Mouse (Mus musculus) liver, adult 2 months (tissue): Measurements from ENCODE around the gene Fcrlb. TPM values are rescaled to one million over a fixed set of nuclear protein-coding genes. Genes with fewer than 3 reads are reported as not detected.

Experiments used
- DNase-seq: peaks from one replicate; pipeline ENCODE4 v3.0.0-alpha.2; 2011; ENCODE audit warnings: low read depth, low spot score; ENCODE audit errors: extremely low read depth
- H3K27ac ChIP-seq: fragments of 200-500 bp; replicated peaks from 2 replicates; pipeline ENCODE4 v1.5.1; 2012; ENCODE audit warnings: low read depth, mild to moderate bottlenecking, control low read depth, inconsistent platforms, low read length; ENCODE audit not compliant: insufficient read depth
- H3K27me3 ChIP-seq: fragments of 200-500 bp; 2 replicates; pipeline ENCODE4 v1.6.1; 2012; ENCODE audit warnings: mild to moderate bottlenecking, moderate library complexity, low read length, inconsistent platforms; ENCODE audit not compliant: control insufficient read depth, insufficient read depth
- H3K36me3 ChIP-seq: fragments of 200-500 bp; 2 replicates; pipeline ENCODE4 v1.6.1; 2012; ENCODE audit warnings: low read length, inconsistent platforms; ENCODE audit not compliant: control insufficient read depth, insufficient read depth
- H3K4me1 ChIP-seq: fragments of 200-500 bp; 2 replicates; pipeline ENCODE4 v1.6.1; 2011; ENCODE audit warnings: low read length; ENCODE audit not compliant: control insufficient read depth, insufficient read depth
- H3K4me3 ChIP-seq: fragments of 200-500 bp; 2 replicates; pipeline ENCODE4 v1.5.1; 2011; ENCODE audit warnings: low read depth, mild to moderate bottlenecking, control low read depth, low read length, moderate library complexity; ENCODE audit not compliant: insufficient read depth
- H3K79me2 ChIP-seq: fragments of 200-500 bp; 2 replicates; pipeline ENCODE4 v1.6.1; 2012; ENCODE audit warnings: inconsistent platforms, mild to moderate bottlenecking, low read length, moderate library complexity; ENCODE audit not compliant: control insufficient read depth, insufficient read depth
- H3K9ac ChIP-seq: fragments of 200-500 bp; 2 replicates; pipeline ENCODE4 v1.6.1; 2012; ENCODE audit warnings: low read depth, mild to moderate bottlenecking, control low read depth, inconsistent platforms, low read length
- CTCF ChIP-seq: fragments of 200-500 bp; IDR thresholded peaks from 2 replicates; pipeline ENCODE4 v1.5.1; 2011; ENCODE audit warnings: low read depth, low read length, control low read depth
- POLR2A ChIP-seq: fragments of 200-500 bp; IDR thresholded peaks from 2 replicates; pipeline ENCODE4 v1.6.1; 2011; ENCODE audit warnings: low read length, control low read depth; ENCODE audit not compliant: insufficient read depth; ENCODE audit errors: extremely low read depth
- WGBS: fragments of 180-500 bp; shearing (Covaris S2); methylation state at CpG from one replicate; pipeline ENCODE4 v1.1.7; 2018; 5-methylcytosine and 5-hydroxymethylcytosine counted together
- polyA plus RNA-seq: library from polyadenylated mRNA; depleted of rRNA; stranded (reverse); fragments of >200 nt; gene quantifications from 2 replicates; pipeline ENCODE4 v1.2.3, GENCODE M21; 2012
- total RNA-seq: library from RNA; depleted of rRNA; stranded (reverse); fragments of >200 nt; gene quantifications from 2 replicates; pipeline ENCODE4 v1.2.3, GENCODE M21; 2014

Gene Fcrlb
- total and polyA plus RNA-seq, 2 experiments: 0.11 to 0.18 TPM

DNA sequence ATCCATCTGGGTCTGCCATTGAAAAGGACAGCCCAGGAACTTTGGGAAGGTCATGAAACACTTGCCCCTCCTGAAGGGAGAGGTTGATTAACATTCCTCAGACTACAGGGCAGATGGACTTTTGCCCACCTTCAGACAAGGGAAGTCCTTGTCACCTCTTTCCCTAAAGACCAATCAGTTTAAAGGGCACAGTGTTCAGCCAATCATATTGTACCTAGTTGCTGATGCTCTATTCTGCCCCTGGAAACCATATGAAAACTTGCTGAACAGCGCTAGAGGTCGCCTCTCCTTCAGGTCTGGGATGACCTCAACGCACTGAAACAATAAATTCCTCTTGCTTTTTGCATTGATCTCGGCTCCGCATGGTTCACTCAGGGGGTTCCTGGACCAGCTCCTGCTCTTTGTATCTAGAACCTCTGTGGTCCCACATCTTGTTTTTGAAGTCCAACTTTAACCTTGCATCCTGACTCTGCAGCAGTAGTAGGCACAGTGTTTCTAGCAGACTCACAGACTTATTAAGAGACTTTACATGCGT is 20.7 kb upstream of the Fcrlb start:
- H3K36me3 ChIP-seq: no peaks in the 10 kb centered on the region
- no peaks in the 10 kb centered on the region for H3K4me1 ChIP-seq
- H3K9ac ChIP-seq: no peak overlapping the region
- no peak for DNase-seq
- 74% methylated on average over 6 of the region's 6 CpGs for WGBS
- TF ChIP-seq CTCF: no peak
- no peak for TF ChIP-seq POLR2A
- no peak overlapping the region for H3K4me3 ChIP-seq
- H3K27me3 ChIP-seq: no peaks in the 10 kb centered on the region
- H3K27ac ChIP-seq: no peak overlapping the region
- H3K79me2 ChIP-seq: no peaks in the 10 kb centered on the region

DNA sequence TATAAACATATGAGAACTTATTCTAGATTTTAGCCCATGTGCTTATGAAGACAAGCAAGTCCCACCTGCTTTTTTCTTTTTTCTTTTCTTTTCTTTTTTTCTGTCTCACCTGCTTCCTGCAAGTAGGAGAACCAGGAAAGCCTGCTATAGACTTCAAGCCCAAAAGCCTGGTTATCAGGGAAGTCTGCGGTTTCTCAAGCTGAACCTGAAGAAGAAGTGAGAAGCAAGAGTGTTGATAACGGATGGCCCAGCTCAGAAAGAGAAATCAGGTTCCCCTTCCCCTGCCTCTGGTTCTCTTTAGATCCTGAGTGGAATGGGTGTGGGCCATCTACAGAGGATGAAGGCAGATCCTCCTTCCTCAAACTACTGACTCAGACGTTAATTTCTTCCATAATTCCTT is 19.3 kb upstream of the Fcrlb start:
- 80% methylated on average over 3 of the region's 3 CpGs for WGBS

GRCm38 (mm10) chr1:170929245-170929644 is 16.5 kb upstream of the Fcrlb start:
- TF ChIP-seq CTCF (no peak), POLR2A (no peak)

More for the DNA sequence above, 19.3 kb upstream of the Fcrlb start:
- TF ChIP-seq POLR2A (no peak), CTCF (no peak)
- no peak for DNase-seq
- Histone ChIP-seq H3K79me2 (no peaks in the 10 kb centered on the region), H3K36me3 (no peaks in the 10 kb centered on the region), H3K4me1 (no peaks in the 10 kb centered on the region), H3K27me3 (no peaks in the 10 kb centered on the region), H3K9ac (no peak overlapping the region), H3K4me3 (no peak overlapping the region), H3K27ac (no peak overlapping the region)

DNA sequence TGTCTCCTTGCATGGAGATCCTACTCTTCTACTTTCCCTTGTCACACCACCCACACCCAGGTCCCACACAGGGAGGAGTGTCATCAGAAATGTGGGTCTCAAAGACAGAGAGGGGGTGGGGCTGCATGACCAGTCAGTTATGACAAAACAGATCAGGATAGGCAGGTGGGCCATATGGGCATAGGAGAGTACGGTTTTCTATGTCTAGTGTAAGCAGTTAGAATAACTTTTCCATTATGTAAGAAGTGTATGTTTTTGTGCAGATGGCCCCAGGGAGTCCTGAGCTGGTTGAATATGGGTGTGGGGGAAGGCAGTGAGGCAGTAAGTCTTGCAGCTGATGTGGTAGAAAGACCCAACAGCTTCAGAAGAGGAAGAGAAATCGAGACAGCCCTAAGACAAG is 15.7 kb upstream of the Fcrlb start:
- no peak overlapping the region for H3K9ac ChIP-seq
- no peaks in the 10 kb centered on the region for H3K4me1 ChIP-seq
- H3K79me2 ChIP-seq: no peaks in the 10 kb centered on the region
- no peak overlapping the region for H3K4me3 ChIP-seq
- H3K27me3 ChIP-seq: no peaks in the 10 kb centered on the region
- 77% methylated on average over 2 of the region's 2 CpGs for WGBS
- H3K27ac ChIP-seq: no peak overlapping the region
- TF ChIP-seq CTCF (no peak), POLR2A (no peak)
- DNase-seq: no peak
- H3K36me3 ChIP-seq: no peaks in the 10 kb centered on the region

More at GRCm38 (mm10) chr1:170929245-170929644, 16.5 kb upstream of the Fcrlb start:
- Histone ChIP-seq H3K79me2 (no peaks in the 10 kb centered on the region), H3K9ac (no peak overlapping the region), H3K4me3 (no peak overlapping the region), H3K27ac (no peak overlapping the region), H3K4me1 (no peaks in the 10 kb centered on the region), H3K36me3 (no peaks in the 10 kb centered on the region), H3K27me3 (no peaks in the 10 kb centered on the region)
- DNase-seq: no peak
- 86% methylated on average over 4 of the region's 4 CpGs for WGBS

- H3K9ac ChIP-seq: no peak within 1 kb of the TSS
- H3K27me3 ChIP-seq: no peaks in the 10 kb centered on the region
- H3K4me3 ChIP-seq: no peak within 1 kb of the TSS
- no peak for TF ChIP-seq CTCF
- TF ChIP-seq POLR2A: no peak
- no peaks in the 10 kb centered on the region for H3K36me3 ChIP-seq
- H3K79me2 ChIP-seq: no peaks in the 10 kb centered on the region
- no peak for DNase-seq
- no peaks in the 10 kb centered on the region for H3K4me1 ChIP-seq
- H3K27ac ChIP-seq: no peak within 1 kb of the TSS
- 88% methylated on average over 3 of the region's 3 CpGs for WGBS
Observed at GRCm38 (mm10) chr1:170927378-170927777, 14.6 kb upstream of the Fcrlb start, which contains the start of gene Fcrla. Gene Fcrla (minus strand): TSS chr1:170927583.

DNA sequence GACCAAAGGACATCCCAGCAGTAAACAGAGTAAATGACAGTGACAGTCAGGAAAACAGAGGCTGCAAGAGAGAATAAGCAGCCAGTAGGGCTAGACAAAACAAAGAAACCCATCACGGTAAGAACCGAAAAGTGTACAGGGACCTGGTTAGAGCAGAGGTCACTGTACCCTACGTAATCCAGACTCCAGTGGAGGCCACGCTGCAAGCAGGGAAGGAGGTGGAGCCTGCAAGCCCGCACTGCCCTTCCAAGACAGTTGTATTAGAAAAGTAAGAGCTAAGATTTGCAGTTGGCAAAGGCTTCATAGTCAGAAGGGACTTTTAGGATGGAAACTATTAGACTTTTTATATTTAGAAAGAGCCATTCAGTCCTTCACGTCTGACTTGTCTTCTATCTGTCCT is 14.2 kb upstream of the Fcrlb start:
- H3K9ac ChIP-seq: no peak overlapping the region
- TF ChIP-seq CTCF (no peak), POLR2A (no peak)
- no peaks in the 10 kb centered on the region for H3K36me3 ChIP-seq
- H3K4me3 ChIP-seq: no peak overlapping the region
- 40% methylated on average over 6 of the region's 6 CpGs for WGBS
- no peaks in the 10 kb centered on the region for H3K79me2 ChIP-seq
- no peaks in the 10 kb centered on the region for H3K4me1 ChIP-seq
- H3K27ac ChIP-seq: no peak overlapping the region
- H3K27me3 ChIP-seq: no peaks in the 10 kb centered on the region
- no peak for DNase-seq
